Mouse (Mus musculus) bone marrow macrophage, adult 2 months (primary cell): ENCODE measurements at regions not wholly inside any gene's neighbourhood (a gene's known extent, or its start where the extent isn't known, plus 50 kb on each side); places are given as distances from the start of the nearest gene placed in this dataset.

Experiments
- CTCF ChIP-seq: IDR thresholded peaks from 2 replicates; pipeline ENCODE4 v1.5.1; 2012; ENCODE audit warnings: low read depth, mild to moderate bottlenecking, low read length, moderate library complexity
- POLR2A ChIP-seq: IDR thresholded peaks from 2 replicates; pipeline ENCODE4 v1.6.1; 2012; ENCODE audit warnings: mild to moderate bottlenecking, low read depth, low read length, borderline replicate concordance

GRCm38 (mm10) chr16:78004016-78004415 is 297.3 kb upstream of the Cxadr start:
- no peak for TF ChIP-seq POLR2A
- TF ChIP-seq CTCF: no peak
